Mouse (Mus musculus) bone marrow, adult 2 months (tissue): ENCODE results near the gene Col8a2.

ENCODE experiments used
- CTCF ChIP-seq: fragments of 200-500 bp; IDR thresholded peaks from 2 replicates; pipeline ENCODE4 v1.5.1; 2011; ENCODE audit warnings: low read length, control low read depth; ENCODE audit not compliant: control insufficient read depth, insufficient read depth
- POLR2A ChIP-seq: fragments of 200-500 bp; IDR thresholded peaks from 2 replicates; pipeline ENCODE4 v1.6.1; 2011; ENCODE audit warnings: low read depth, mild to moderate bottlenecking, control low read depth, low read length, borderline replicate concordance; ENCODE audit not compliant: control insufficient read depth

GRCm38 (mm10) chr4:126237721-126238242 lies 48.8 kb upstream of the Col8a2 start:
- TF ChIP-seq CTCF (no peak), POLR2A (no peak)
